Comparison of ENCODE assay signal across 14 mouse cellular contexts in genomic region chr17:29855702-29856580, GRCm38 (mm10).
DNase-seq lines count a peak whose midpoint lies in the region; ATAC-seq and TF ChIP-seq lines count a peak whose summit lies in the region.
"Had no signal": no experiment of that assay in that cellular context is flagged by ENCODE, and none has a peak within 500 bp of the region (broad histone marks: within the 10 kb centered on the region; RNA-seq: fewer than 3 reads in every experiment).

No protein-coding gene starts in this region.

- no peak overlapping the region for H3K4me2 ChIP-seq in liver, embryonic 16.5 days (ENCODE audit: low read depth, low read length)
- no peak overlapping the region for H3K4me2 ChIP-seq in midbrain, postnatal 0 days (ENCODE audit: low read depth, low read length, poor library complexity, severe bottlenecking)
- H3K4me2 ChIP-seq: heart, embryonic 13.5 days had no signal

- H3K27me3 ChIP-seq in liver, embryonic 16.5 days (ENCODE audit: control insufficient read depth, insufficient read depth, low read depth, low read length): no peaks in the 10 kb centered on the region
- no peaks in the 10 kb centered on the region for H3K27me3 ChIP-seq in midbrain, postnatal 0 days (ENCODE audit: insufficient read depth, low read length)

- 0 out of 2 replicates have a peak overlapping the region, but pooled peaks have one; percentile 10 for H3K9ac ChIP-seq in liver, embryonic 16.5 days (ENCODE audit: low read depth, low read length)
- H3K9ac ChIP-seq in midbrain, postnatal 0 days (replicated peaks; ENCODE audit: low read length, poor library complexity, severe bottlenecking): no peak overlapping the region
- H3K9ac ChIP-seq: heart, embryonic 13.5 days had no signal

- no peak for TF ChIP-seq CTCF in midbrain, postnatal 0 days (IDR thresholded peaks at IDR 0.05)

- peaks cover 78% of the 10 kb centered on the region for H3K4me1 ChIP-seq in liver, embryonic 16.5 days (ENCODE audit: control insufficient read depth, low read depth, low read length)
- peaks cover 3% of the 10 kb centered on the region; the same call in 1 of the 2 replicates for H3K4me1 ChIP-seq in midbrain, postnatal 0 days (ENCODE audit: insufficient read depth, low read length)

- H3K4me3 ChIP-seq in liver, embryonic 16.5 days (ENCODE audit: low read depth, low read length): no peak overlapping the region
- no peak overlapping the region for H3K4me3 ChIP-seq in midbrain, postnatal 0 days (ENCODE audit: low read depth, low read length)
- H3K4me3 ChIP-seq: heart, embryonic 13.5 days; megakaryocyte, embryonic 14.5 days had no signal

- 47% methylated on average over 18 of the region's 18 CpGs for WGBS in liver, embryonic 16.5 days (ENCODE audit: insufficient replicate concordance)
- WGBS in midbrain, postnatal 0 days: 61% methylated on average over 18 of the region's 18 CpGs

- peak overlapping the region; percentile 21 for H3K27ac ChIP-seq in liver, embryonic 16.5 days (ENCODE audit: low read length)
- H3K27ac ChIP-seq in midbrain, postnatal 0 days (ENCODE audit: low read depth, low read length): no peak overlapping the region
- H3K27ac ChIP-seq: heart, embryonic 13.5 days; kidney, postnatal 0 days had no signal

- no peaks in the 10 kb centered on the region for H3K36me3 ChIP-seq in liver, embryonic 16.5 days (ENCODE audit: control insufficient read depth, insufficient read depth)
- H3K36me3 ChIP-seq in midbrain, postnatal 0 days (ENCODE audit: insufficient read depth, low read length): no peaks in the 10 kb centered on the region; the same call in 1 of the 2 replicates
- H3K36me3 ChIP-seq: heart, embryonic 13.5 days had no signal

- no peak for ATAC-seq in liver, embryonic 16.5 days (ENCODE audit: low read depth)
- no peak for ATAC-seq in midbrain, postnatal 0 days (ENCODE audit: low FRiP score)

- no peaks in the 10 kb centered on the region for H3K9me3 ChIP-seq in liver, embryonic 16.5 days (replicated peaks; ENCODE audit: control insufficient read depth, low read length)
- no peaks in the 10 kb centered on the region for H3K9me3 ChIP-seq in midbrain, postnatal 0 days (ENCODE audit: low read length)
- H3K9me3 ChIP-seq: heart, embryonic 13.5 days; megakaryocyte, embryonic 14.5 days had no signal

- DNase-seq in cerebellum, postnatal 10 days: peak; percentile 65 to 71
- no peak for DNase-seq in cerebellum, adult 9-11 months
- peak; percentile 14 to 38 for DNase-seq in lung, adult 18-20 months
- no peak for DNase-seq in lung, postnatal 25 days (ENCODE audit: low spot score)
- peak; percentile 73 for DNase-seq in midbrain, postnatal 0 days (ENCODE audit: low spot score)
- no peak for DNase-seq in thymus, postnatal 10 days (ENCODE audit: low spot score in 2 of 2)
- no peak for DNase-seq in right cerebral cortex, adult 18-20 months
- DNase-seq: cerebellum, adult 8-10 months; gastrocnemius, postnatal 25 days; layer of hippocampus, adult 9-11 months had no signal

Comparison
In these comparisons a context has a peak if more than half of its experiments do, and no peak if none do; other contexts are left out.
1. DNase-seq: peak in cerebellum, postnatal 10 days (2 of 2), lung, adult 18-20 months (2 of 2) and midbrain, postnatal 0 days (single experiment); none in cerebellum, adult 9-11 months (single experiment), lung, postnatal 25 days (single experiment), thymus, postnatal 10 days (0 of 2) and right cerebral cortex, adult 18-20 months (single experiment).